Mouse (Mus musculus): ENCODE measurements at regions not wholly inside any gene's neighbourhood (a gene's known extent, or its start where the extent isn't known, plus 50 kb on each side); places are given as distances from the start of the nearest gene placed in this dataset.

- 0 out of 2 replicates have a peak overlapping the region, but pooled peaks have one; percentile 17 for H3K27ac ChIP-seq
- H3K9ac ChIP-seq, result no peak overlapping the region
- H3K4me2 ChIP-seq (replicated peaks), result no peak overlapping the region
- H3K9me3 ChIP-seq, result no peaks in the 10 kb centered on the region
- no peaks in the 10 kb centered on the region for H3K27me3 ChIP-seq
- WGBS, result 53% methylated on average over 4 of the region's 4 CpGs
- peaks cover 2% of the 10 kb centered on the region; the same call in 1 of the 2 replicates for H3K4me1 ChIP-seq
- no peak overlapping the region for H3K4me3 ChIP-seq
- no peak for ATAC-seq (ENCODE audit: insufficient number of reproducible peaks, insufficient read depth, low FRiP score, low TSS enrichment)
- H3K36me3 ChIP-seq, result no peaks in the 10 kb centered on the region
These were observed 162.0 kb upstream of the Hmga2 start for GRCm38 (mm10) chr10:120638316-120638715.

- Histone ChIP-seq H3K9ac (no peak overlapping the region), H3K27me3 (no peaks in the 10 kb centered on the region), H3K9me3 (no peaks in the 10 kb centered on the region), H3K4me1 (peaks cover 14% of the 10 kb centered on the region), H3K27ac (no peak overlapping the region), H3K36me3 (no peaks in the 10 kb centered on the region), H3K4me2 (replicated peaks) (no peak overlapping the region), H3K4me3 (no peak overlapping the region)
- WGBS, result 77% methylated on average over 21 of the region's 21 CpGs
- 0 out of 2 replicates have a peak, but pooled peaks have one; percentile 32 for ATAC-seq (ENCODE audit: insufficient number of reproducible peaks, insufficient read depth, low FRiP score, low TSS enrichment)
These were observed 159.7 kb upstream of the Hmga2 start for GRCm38 (mm10) chr10:120635818-120636543.

GRCm38 (mm10) chr10:120635194-120635593, 158.9 kb upstream of the Hmga2 start:
- H3K27me3 ChIP-seq, result no peaks in the 10 kb centered on the region
- WGBS, result 70% methylated on average over 5 of the region's 5 CpGs
- H3K9me3 ChIP-seq, result no peaks in the 10 kb centered on the region
- no peaks in the 10 kb centered on the region for H3K36me3 ChIP-seq
- H3K4me3 ChIP-seq, result no peak overlapping the region
- peaks cover 14% of the 10 kb centered on the region for H3K4me1 ChIP-seq
- no peak overlapping the region for H3K9ac ChIP-seq
- no peak for ATAC-seq (ENCODE audit: insufficient number of reproducible peaks, insufficient read depth, low FRiP score, low TSS enrichment)
- no peak overlapping the region for H3K27ac ChIP-seq
- no peak overlapping the region for H3K4me2 ChIP-seq (replicated peaks)

- 0 out of 2 replicates have a peak, but pooled peaks have one; percentile 22 for ATAC-seq (ENCODE audit: insufficient number of reproducible peaks, insufficient read depth, low FRiP score, low TSS enrichment)
- WGBS, result 42% methylated on average over 2 of the region's 2 CpGs
These were observed 155.8 kb upstream of the Hmga2 start for GRCm38 (mm10) chr10:120632071-120632470.

GRCm38 (mm10) chr10:120628066-120628465, 151.8 kb upstream of the Hmga2 start:
- ATAC-seq (ENCODE audit: insufficient number of reproducible peaks, insufficient read depth, low FRiP score, low TSS enrichment), result no peak
- no peaks in the 10 kb centered on the region for H3K36me3 ChIP-seq
- WGBS, result 68% methylated on average over 5 of the region's 5 CpGs
- H3K27ac ChIP-seq, result no peak overlapping the region
- H3K4me2 ChIP-seq (replicated peaks), result no peak overlapping the region
- H3K27me3 ChIP-seq, result no peaks in the 10 kb centered on the region
- H3K4me3 ChIP-seq, result no peak overlapping the region
- no peak overlapping the region for H3K9ac ChIP-seq
- H3K9me3 ChIP-seq, result no peaks in the 10 kb centered on the region
- H3K4me1 ChIP-seq, result peaks cover 19% of the 10 kb centered on the region

More at GRCm38 (mm10) chr10:120632071-120632470, 155.8 kb upstream of the Hmga2 start:
- no peak overlapping the region for H3K4me3 ChIP-seq
- H3K27ac ChIP-seq, result peak overlapping the region; percentile 26; the same call in 1 of the 2 replicates
- H3K4me1 ChIP-seq, result peaks cover 14% of the 10 kb centered on the region
- H3K36me3 ChIP-seq, result no peaks in the 10 kb centered on the region
- H3K9ac ChIP-seq, result no peak overlapping the region
- no peaks in the 10 kb centered on the region for H3K9me3 ChIP-seq
- H3K27me3 ChIP-seq, result no peaks in the 10 kb centered on the region
- H3K4me2 ChIP-seq (replicated peaks), result no peak overlapping the region

- Histone ChIP-seq H3K27me3 (no peaks in the 10 kb centered on the region), H3K4me1 (peaks cover 8% of the 10 kb centered on the region), H3K4me2 (replicated peaks) (no peak overlapping the region), H3K9ac (no peak overlapping the region), H3K4me3 (no peak overlapping the region), H3K9me3 (no peaks in the 10 kb centered on the region), H3K27ac (peak overlapping the region; percentile 17; the same call in 1 of the 2 replicates), H3K36me3 (no peaks in the 10 kb centered on the region)
- no peak for ATAC-seq (ENCODE audit: insufficient number of reproducible peaks, insufficient read depth, low FRiP score, low TSS enrichment)
- 62% methylated on average over 5 of the region's 5 CpGs for WGBS
These were observed 149.2 kb upstream of the Hmga2 start for GRCm38 (mm10) chr10:120625474-120625873.

- H3K4me1 ChIP-seq, result peaks cover 8% of the 10 kb centered on the region
- no peaks in the 10 kb centered on the region for H3K27me3 ChIP-seq
These were observed 148.1 kb upstream of the Hmga2 start for GRCm38 (mm10) chr10:120624203-120624942.

GRCm38 (mm10) chr10:120616406-120617015, 140.2 kb upstream of the Hmga2 start:
- H3K27ac ChIP-seq, result no peak overlapping the region
- ATAC-seq (ENCODE audit: insufficient number of reproducible peaks, insufficient read depth, low FRiP score, low TSS enrichment), result no peak

More at GRCm38 (mm10) chr10:120624203-120624942, 148.1 kb upstream of the Hmga2 start:
- Histone ChIP-seq H3K36me3 (no peaks in the 10 kb centered on the region), H3K4me3 (no peak overlapping the region), H3K9ac (no peak overlapping the region), H3K4me2 (replicated peaks) (no peak overlapping the region), H3K27ac (peak overlapping the region; percentile 42; the same call in 1 of the 2 replicates), H3K9me3 (no peaks in the 10 kb centered on the region)
- 46% methylated on average over 10 of the region's 10 CpGs for WGBS
- no peak for ATAC-seq (ENCODE audit: insufficient number of reproducible peaks, insufficient read depth, low FRiP score, low TSS enrichment)

GRCm38 (mm10) chr10:120612351-120612750, 136.1 kb upstream of the Hmga2 start:
- no peaks in the 10 kb centered on the region; the same call in 1 of the 2 replicates for H3K4me1 ChIP-seq
- 64% methylated on average over 8 of the region's 8 CpGs for WGBS

More at GRCm38 (mm10) chr10:120616406-120617015, 140.2 kb upstream of the Hmga2 start:
- Histone ChIP-seq H3K9me3 (no peaks in the 10 kb centered on the region), H3K4me2 (replicated peaks) (no peak overlapping the region), H3K4me3 (no peak overlapping the region), H3K36me3 (no peaks in the 10 kb centered on the region), H3K27me3 (no peaks in the 10 kb centered on the region), H3K9ac (no peak overlapping the region), H3K4me1 (no peaks in the 10 kb centered on the region; the same call in 1 of the 2 replicates)
- 58% methylated on average over 5 of the region's 5 CpGs for WGBS

GRCm38 (mm10) chr10:120610076-120610475, 133.8 kb upstream of the Hmga2 start:
- H3K36me3 ChIP-seq, result no peaks in the 10 kb centered on the region
- H3K4me2 ChIP-seq (replicated peaks), result no peak overlapping the region
- H3K27ac ChIP-seq, result no peak overlapping the region
- no peak overlapping the region for H3K4me3 ChIP-seq
- no peaks in the 10 kb centered on the region for H3K27me3 ChIP-seq
- H3K9ac ChIP-seq, result no peak overlapping the region
- H3K4me1 ChIP-seq, result no peaks in the 10 kb centered on the region
- no peak for ATAC-seq (ENCODE audit: insufficient number of reproducible peaks, insufficient read depth, low FRiP score, low TSS enrichment)
- H3K9me3 ChIP-seq, result no peaks in the 10 kb centered on the region
- WGBS, result 77% methylated on average over 10 of the region's 10 CpGs

More at GRCm38 (mm10) chr10:120612351-120612750, 136.1 kb upstream of the Hmga2 start:
- Histone ChIP-seq H3K9ac (no peak overlapping the region), H3K27me3 (no peaks in the 10 kb centered on the region), H3K27ac (no peak overlapping the region), H3K36me3 (no peaks in the 10 kb centered on the region), H3K4me2 (replicated peaks) (no peak overlapping the region), H3K4me3 (no peak overlapping the region), H3K9me3 (no peaks in the 10 kb centered on the region)
- ATAC-seq (ENCODE audit: insufficient number of reproducible peaks, insufficient read depth, low FRiP score, low TSS enrichment), result no peak

GRCm38 (mm10) chr10:120604506-120604905, 128.2 kb upstream of the Hmga2 start:
- 34% methylated on average over 7 of the region's 7 CpGs for WGBS
- H3K4me3 ChIP-seq, result no peak overlapping the region
- H3K36me3 ChIP-seq, result no peaks in the 10 kb centered on the region
- H3K9ac ChIP-seq, result no peak overlapping the region
- no peaks in the 10 kb centered on the region for H3K4me1 ChIP-seq
- no peaks in the 10 kb centered on the region for H3K27me3 ChIP-seq
- H3K27ac ChIP-seq, result no peak overlapping the region
- H3K9me3 ChIP-seq, result no peaks in the 10 kb centered on the region
- no peak for ATAC-seq (ENCODE audit: insufficient number of reproducible peaks, insufficient read depth, low FRiP score, low TSS enrichment)
- no peak overlapping the region for H3K4me2 ChIP-seq (replicated peaks)
